19 mouse cellular contexts compared by ENCODE assay signal in genomic region chr7:126345969-126346368, GRCm38 (mm10). TPM values are rescaled to one million over a fixed set of nuclear protein-coding genes. Genes with fewer than 3 reads are reported as not detected.
DNase-seq lines count a peak whose midpoint lies in the region; TF ChIP-seq lines count a peak whose summit lies in the region.
"Had no signal": no experiment of that assay in that cellular context is flagged by ENCODE, and none has a peak within 500 bp of the region (broad histone marks: within the 10 kb centered on the region; RNA-seq: fewer than 3 reads in every experiment).

No protein-coding gene starts in this region.

- H3K27ac ChIP-seq in ES-Bruce4 (ENCODE audit: insufficient read depth, low read length) (0 out of 2 replicates have a peak overlapping the region, but pooled peaks have one; percentile 30), MEL (ENCODE audit: control insufficient read depth, low read depth, low read length) (no peak overlapping the region)
- H3K27ac ChIP-seq: embryonic facial prominence, embryonic 10.5 days; embryonic facial prominence, embryonic 12.5 days; forebrain, embryonic 13.5 days; forebrain, embryonic 15.5 days had no signal

- H3K4me3 ChIP-seq in ES-Bruce4 (ENCODE audit: low read depth, low read length) (no peak overlapping the region), MEL (ENCODE audit: control insufficient read depth in 1 of 2, insufficient read depth in 1 of 2, low read depth in 2 of 2, low read length in 2 of 2) (no peak overlapping the region)
- H3K4me3 ChIP-seq: embryonic facial prominence, embryonic 10.5 days; embryonic facial prominence, embryonic 12.5 days; forebrain, embryonic 13.5 days; forebrain, embryonic 15.5 days had no signal

- H3K27me3 ChIP-seq in ES-Bruce4 (ENCODE audit: control insufficient read depth, insufficient read depth, low read length, poor library complexity, severe bottlenecking) = no peaks in the 10 kb centered on the region
- H3K27me3 ChIP-seq in MEL (ENCODE audit: control insufficient read depth in 1 of 2, insufficient read depth in 2 of 2, low read length in 2 of 2) = peaks cover 0 to 1% of the 10 kb centered on the region in 2 experiments; a peak in 1 of 4 replicates
- H3K27me3 ChIP-seq: embryonic facial prominence, embryonic 12.5 days; forebrain, embryonic 13.5 days; forebrain, embryonic 15.5 days had no signal

- no peak for TF ChIP-seq POLR2A in ES-Bruce4 (IDR thresholded peaks at IDR 0.05; ENCODE audit: insufficient read depth, low read length)
- no peak for TF ChIP-seq POLR2A in MEL (IDR thresholded peaks at IDR 0.05; ENCODE audit: control insufficient read depth in 1 of 2, insufficient read depth in 1 of 2, low read depth in 1 of 2, low read length in 2 of 2, poor library complexity in 1 of 2)

- no peak for TF ChIP-seq EP300 in ES-Bruce4 (IDR thresholded peaks at IDR 0.05; ENCODE audit: insufficient read depth, low read depth, low read length)
- no peak for TF ChIP-seq EP300 in MEL (IDR thresholded peaks at IDR 0.05; ENCODE audit: low read depth in 1 of 2, low read length in 2 of 2)

- TF ChIP-seq RAD21 in MEL (IDR thresholded peaks at IDR 0.05; ENCODE audit: low read depth, low read length) = no peak

- no peak for DNase-seq in MEL (ENCODE audit: low read depth, low spot score)
- DNase-seq in heart, adult 9 months (ENCODE audit: low spot score in 2 of 2) = no peak
- no peak for DNase-seq in cerebellum, postnatal 36 days
- no peak for DNase-seq in frontal cortex, postnatal 36 days (ENCODE audit: low spot score in 2 of 2)
- DNase-seq: adrenal gland, adult 2 months; adrenal gland, postnatal 10 days; adrenal gland, postnatal 25 days; cerebellum, adult 11 months; cerebellum, adult 18-20 months; cerebellum, adult 8-10 months; cerebellum, adult 9-11 months; cerebellum, postnatal 14 days; forebrain, postnatal 0 days had no signal

- peak overlapping the region; percentile 49; the same call in 1 of the 2 replicates for H3K9ac ChIP-seq in ES-Bruce4 (ENCODE audit: low read depth, poor library complexity, severe bottlenecking)
- no peak overlapping the region for H3K9ac ChIP-seq in MEL (ENCODE audit: control insufficient read depth, low read depth, low read length, poor library complexity, severe bottlenecking)
- H3K9ac ChIP-seq: embryonic facial prominence, embryonic 12.5 days; forebrain, embryonic 13.5 days; forebrain, embryonic 15.5 days; forebrain, postnatal 0 days had no signal

- H3K4me1 ChIP-seq in ES-Bruce4 (ENCODE audit: control insufficient read depth, insufficient read depth, low read length) (peaks cover 14% of the 10 kb centered on the region), MEL (ENCODE audit: control insufficient read depth in 1 of 2, insufficient read depth in 2 of 2, low read length in 2 of 2) (peaks cover 0 to 10% of the 10 kb centered on the region in 2 experiments; a peak in 2 of 4 replicates)
- H3K4me1 ChIP-seq: forebrain, embryonic 13.5 days; forebrain, embryonic 15.5 days had no signal

- H3K9me3 ChIP-seq in ES-Bruce4 (replicated peaks; ENCODE audit: control insufficient read depth, insufficient read depth, low read length, poor library complexity, severe bottlenecking) (no peaks in the 10 kb centered on the region), MEL (replicated peaks; ENCODE audit: insufficient read depth, low read length) (no peaks in the 10 kb centered on the region)
- H3K9me3 ChIP-seq: embryonic facial prominence, embryonic 10.5 days; embryonic facial prominence, embryonic 12.5 days; forebrain, embryonic 13.5 days; forebrain, embryonic 15.5 days; G1E had no signal

- TF ChIP-seq CTCF in ES-Bruce4 (IDR thresholded peaks at IDR 0.05; ENCODE audit: low read depth, low read length) (no peak), MEL (IDR thresholded peaks at IDR 0.05 in 2 of 3, conservative IDR thresholded peaks at IDR 0.05 in 1 of 3; ENCODE audit: control insufficient read depth in 1 of 3, insufficient read depth in 1 of 3, low read depth in 2 of 3, low read length in 3 of 3, poor library complexity in 1 of 3, severe bottlenecking in 1 of 3) (no peak)

- no peaks in the 10 kb centered on the region for H3K79me2 ChIP-seq in MEL (ENCODE audit: control insufficient read depth, insufficient read depth, low read length, poor library complexity)

- H3K36me3 ChIP-seq in ES-Bruce4 (ENCODE audit: control insufficient read depth, insufficient read depth, low read length, poor library complexity, severe bottlenecking) (no peaks in the 10 kb centered on the region), MEL (ENCODE audit: control insufficient read depth in 1 of 2, insufficient read depth in 2 of 2, low read length in 2 of 2) (peaks cover 0 to 8% of the 10 kb centered on the region in 2 experiments; a peak in 2 of 4 replicates)
- H3K36me3 ChIP-seq: embryonic facial prominence, embryonic 10.5 days; embryonic facial prominence, embryonic 12.5 days; forebrain, embryonic 15.5 days; G1E had no signal

TF ChIP-seq in MEL, 35 proteins besides CTCF, POLR2A, EP300 and RAD21:
- TF ChIP-seq GATA1 (IDR thresholded peaks at IDR 0.05; ENCODE audit: low read depth, low read length) (no peak), ZNF384 (IDR thresholded peaks at IDR 0.05; ENCODE audit: low read depth, low read length) (peak; percentile 72), JUND (IDR thresholded peaks at IDR 0.05; ENCODE audit: low read depth, low read length) (no peak), SMC3 (IDR thresholded peaks at IDR 0.05; ENCODE audit: low read depth, low read length) (no peak), MYB (IDR thresholded peaks at IDR 0.05; ENCODE audit: low read depth, low read length) (no peak)
TF ChIP-seq in MEL: peak in this region for 1.

RNA-seq across cellular contexts. Expression of gene Lat, which starts 23.4 kb away (rescaled TPM):
- 3.0 and 4.2 TPM in 2 replicates for polyA plus RNA-seq in ES-Bruce4 (2011; ENCODE audit: insufficient read depth, insufficient read length, low read depth, missing spikeins)
- total RNA-seq in MEL (2012; rRNA removed) = 0.62 and 0.75 TPM in 2 replicates
- 1 to 10 TPM in 1 of 2 experiments, not detected in 1; 1.2 TPM for polyA plus RNA-seq in MEL (2012; ENCODE audit: insufficient read depth in 1 of 2, insufficient read length in 2 of 2, low read depth in 1 of 2, low replicate concordance in 2 of 2, missing spikeins in 1 of 2)

RNA-seq across cellular contexts. Expression of gene Spns1, which starts 31.3 kb away (rescaled TPM):
- polyA plus RNA-seq in ES-Bruce4 (2011; ENCODE audit: insufficient read depth, insufficient read length, low read depth, missing spikeins) (52.3 and 62.0 TPM in 2 replicates), MEL (2012; ENCODE audit: insufficient read depth in 1 of 2, insufficient read length in 2 of 2, low read depth in 1 of 2, low replicate concordance in 2 of 2, missing spikeins in 1 of 2) (10 to 100 TPM in 1 of 2 experiments, not detected in 1; 81.6 TPM)
- 28.9 and 33.3 TPM in 2 replicates for total RNA-seq in MEL (2012; rRNA removed)

RNA-seq across cellular contexts. Expression of gene Nfatc2ip, which starts 50.6 kb away (rescaled TPM):
- polyA plus RNA-seq in ES-Bruce4 (2011; ENCODE audit: insufficient read depth, insufficient read length, low read depth, missing spikeins) = 76.8 and 78.6 TPM in 2 replicates
- 6.3 and 7.9 TPM in 2 replicates for total RNA-seq in MEL (2012; rRNA removed)
- 10 to 100 TPM in 1 of 2 experiments, not detected in 1; 13.0 TPM for polyA plus RNA-seq in MEL (2012; ENCODE audit: insufficient read depth in 1 of 2, insufficient read length in 2 of 2, low read depth in 1 of 2, low replicate concordance in 2 of 2, missing spikeins in 1 of 2)
